Mouse (Mus musculus) embryonic fibroblast, embryonic 13.5 days (primary cell): ENCODE measurements at regions not wholly inside any gene's neighbourhood (a gene's known extent, or its start where the extent isn't known, plus 50 kb on each side); places are given as distances from the start of the nearest gene placed in this dataset.

Experiments used
- CTCF ChIP-seq: IDR thresholded peaks from 2 replicates; pipeline ENCODE4 v1.5.1; 2011; ENCODE audit warnings: mild to moderate bottlenecking, control low read depth, low read length, moderate library complexity, borderline replicate concordance; ENCODE audit not compliant: insufficient read depth
- POLR2A ChIP-seq: IDR thresholded peaks from 2 replicates; pipeline ENCODE4 v1.6.1; 2011; ENCODE audit warnings: low read depth, mild to moderate bottlenecking, control low read depth, low read length, moderate library complexity

- TF ChIP-seq CTCF (no peak), POLR2A (no peak)
Measured at GRCm38 (mm10) chr2:124953015-124953414, 114.9 kb upstream of the Slc24a5 start.
